Mouse (Mus musculus): ENCODE results near the gene Astn1. TPM values are rescaled to one million over a fixed set of nuclear protein-coding genes. Genes with fewer than 3 reads are reported as not detected.

The Astn1 gene
- polyA plus RNA-seq, 1 experiment, result 0.04 TPM

DNA sequence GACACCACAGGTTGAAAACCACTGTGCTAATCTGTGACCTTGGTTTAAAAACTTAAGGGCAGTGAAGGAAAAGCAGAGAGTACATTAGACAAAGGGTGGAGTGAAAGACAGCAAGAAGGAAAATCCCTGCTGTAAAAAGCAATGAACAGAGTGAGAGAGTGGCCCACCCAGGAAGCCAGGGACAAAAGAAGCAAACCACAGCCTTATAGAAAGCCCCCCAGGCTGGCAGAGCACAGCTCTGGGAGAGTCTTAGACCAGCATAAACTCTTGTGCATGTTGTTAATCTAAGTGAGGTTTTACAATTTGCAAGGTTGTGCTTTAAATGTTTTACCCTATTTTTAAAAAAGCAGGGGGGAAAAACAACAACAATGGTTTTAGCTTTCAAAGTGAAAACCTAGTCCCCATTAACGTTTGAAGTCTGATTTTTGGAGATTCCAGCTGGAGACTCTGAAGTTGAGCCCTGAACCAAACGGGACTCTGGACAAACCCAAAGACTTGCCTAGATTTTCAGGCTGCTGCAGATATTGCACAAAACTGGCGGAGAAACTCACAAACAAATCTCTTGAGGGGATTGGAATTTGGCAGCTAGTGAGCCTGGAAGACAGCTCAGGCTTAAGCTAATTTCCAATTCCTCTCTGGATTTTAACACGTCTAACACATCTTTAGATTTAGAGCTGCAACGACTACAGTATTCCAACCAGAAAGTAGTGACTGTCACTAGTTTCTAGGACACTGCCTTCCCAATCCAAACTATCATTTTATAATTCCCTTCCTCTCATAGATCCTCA, 377.3 kb downstream of the Astn1 start:
- WGBS, result 41% methylated on average over 5 of the region's 5 CpGs
- Histone ChIP-seq H3K4me3 (replicated peaks; ENCODE audit: extremely low read depth, low read depth, low read length) (no peak overlapping the region), H3K4me1 (ENCODE audit: control insufficient read depth, insufficient read depth, low read length) (no peaks in the 10 kb centered on the region)
- DNase-seq, result no peak
- TF ChIP-seq POLR2A (IDR thresholded peaks at IDR 0.05; ENCODE audit: borderline replicate concordance, extremely low read depth, low read depth, low read length) (no peak), CTCF (IDR thresholded peaks at IDR 0.05; ENCODE audit: insufficient read depth, low read length) (no peak)

DNA sequence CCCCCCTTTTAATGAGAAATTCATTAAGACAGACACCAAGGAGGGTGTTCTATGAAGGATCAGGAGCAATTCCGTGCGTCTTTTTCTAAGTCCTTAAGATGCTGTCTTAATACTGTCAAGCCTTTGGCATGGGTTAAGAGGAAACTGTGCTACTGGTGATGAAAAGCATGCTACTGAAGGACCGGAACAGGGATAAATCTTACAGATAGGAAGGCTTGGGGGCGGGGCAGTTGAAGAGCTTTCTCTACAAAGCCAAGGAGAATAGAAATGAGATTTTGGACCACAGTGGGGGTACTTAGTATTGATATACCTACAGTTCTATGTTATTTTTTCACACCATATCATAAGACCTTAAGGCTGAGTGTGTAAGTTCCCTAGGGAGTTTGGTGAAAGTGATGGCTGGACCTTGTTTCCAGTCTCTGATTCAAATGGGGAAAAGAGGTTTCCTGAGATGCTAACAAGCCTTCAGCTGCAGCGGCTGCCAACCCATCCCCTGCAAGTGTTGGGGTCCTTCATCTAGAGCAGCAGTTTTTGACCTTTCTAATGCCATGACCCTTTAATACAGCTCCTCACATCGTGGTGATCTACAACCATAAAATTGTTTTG, 378.2 kb downstream of the Astn1 start:
- no peak for DNase-seq
- Histone ChIP-seq H3K4me3 (replicated peaks; ENCODE audit: extremely low read depth, low read depth, low read length) (no peak overlapping the region), H3K4me1 (ENCODE audit: control insufficient read depth, insufficient read depth, low read length) (no peaks in the 10 kb centered on the region)
- TF ChIP-seq POLR2A (IDR thresholded peaks at IDR 0.05; ENCODE audit: borderline replicate concordance, extremely low read depth, low read depth, low read length) (no peak), CTCF (IDR thresholded peaks at IDR 0.05; ENCODE audit: insufficient read depth, low read length) (no peak)
- 66% methylated on average over 6 of the region's 6 CpGs for WGBS

DNA sequence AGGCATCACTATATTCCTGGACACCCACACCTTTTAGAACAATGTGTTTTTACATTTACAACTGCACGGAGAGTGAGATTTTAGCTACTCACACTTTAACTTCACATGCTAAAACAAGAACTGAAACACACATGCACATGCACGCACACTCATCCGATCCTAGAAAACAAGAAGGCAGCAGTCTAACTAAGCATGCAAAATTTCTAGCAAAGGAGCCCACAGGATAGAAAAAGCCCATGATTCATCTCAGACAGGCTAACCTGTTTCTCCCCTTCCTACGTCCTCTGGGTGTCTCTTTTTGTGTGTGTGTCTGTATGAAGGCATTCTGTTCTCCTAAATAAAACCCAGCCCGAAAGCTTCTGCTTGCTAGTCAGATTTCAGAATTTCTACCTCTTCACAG, 378.9 kb downstream of the Astn1 start:
- WGBS, result 91% methylated on average over 5 of the region's 5 CpGs
- Histone ChIP-seq H3K4me3 (replicated peaks; ENCODE audit: extremely low read depth, low read depth, low read length) (no peak overlapping the region), H3K4me1 (ENCODE audit: control insufficient read depth, insufficient read depth, low read length) (no peaks in the 10 kb centered on the region)
- no peak for DNase-seq
- TF ChIP-seq POLR2A (IDR thresholded peaks at IDR 0.05; ENCODE audit: borderline replicate concordance, extremely low read depth, low read depth, low read length) (no peak), CTCF (IDR thresholded peaks at IDR 0.05; ENCODE audit: insufficient read depth, low read length) (no peak)

Other genes starting within 250 kb of the Astn1 start
- gene Brinp2, start 5.9 kb upstream of the Astn1 start, polyA plus RNA-seq (2012; rRNA removed), result 0.11 and 0.22 TPM in 2 replicates

All from lung, adult 2 months (tissue).